Mouse (Mus musculus) liver, postnatal 0 days (tissue): ENCODE results near the gene Gipr.

Experiments
- CTCF ChIP-seq: sonication (generic); IDR thresholded peaks from 2 replicates; pipeline ENCODE4 v1.5.1; 2016; ENCODE audit warnings: antibody characterized with exemption, low read depth
- EP300 ChIP-seq: IDR thresholded peaks from 2 replicates; pipeline ENCODE4 v1.6.1; 2016; ENCODE audit warnings: antibody characterized with exemption, low read depth, mild to moderate bottlenecking

GRCm38 (mm10) chr7:19211041-19211675 lies 45.2 kb upstream of the Gipr start:
- no peak for TF ChIP-seq EP300
- TF ChIP-seq CTCF = no peak
